Mouse (Mus musculus) G1E (cell line): ENCODE data around the gene Gpr12.
"Not testable (repeated sequence)": the region's sequence is repeated elsewhere in the genome, so short reads cannot be mapped to it uniquely, and the experiment has no call there.

Experiments
- CTCF ChIP-seq: IDR thresholded peaks from 2 replicates; pipeline ENCODE4 v1.5.1; 2012; ENCODE audit warnings: low read depth, low read length, inconsistent platforms, mixed read lengths
- GATA1 ChIP-seq: IDR thresholded peaks from 2 replicates; pipeline ENCODE4 v1.6.1; 2012; ENCODE audit warnings: borderline replicate concordance, low read length, inconsistent platforms, mixed read lengths
- GATA2 ChIP-seq: IDR thresholded peaks from 2 replicates; pipeline ENCODE4 v1.6.1; 2012; ENCODE audit warnings: low read depth, low read length, inconsistent platforms, borderline replicate concordance
- POLR2AphosphoS5 ChIP-seq: IDR thresholded peaks from 2 replicates; pipeline ENCODE4 v1.6.1; 2012; ENCODE audit warnings: low read depth, low read length, inconsistent platforms; ENCODE audit not compliant: insufficient replicate concordance

DNA sequence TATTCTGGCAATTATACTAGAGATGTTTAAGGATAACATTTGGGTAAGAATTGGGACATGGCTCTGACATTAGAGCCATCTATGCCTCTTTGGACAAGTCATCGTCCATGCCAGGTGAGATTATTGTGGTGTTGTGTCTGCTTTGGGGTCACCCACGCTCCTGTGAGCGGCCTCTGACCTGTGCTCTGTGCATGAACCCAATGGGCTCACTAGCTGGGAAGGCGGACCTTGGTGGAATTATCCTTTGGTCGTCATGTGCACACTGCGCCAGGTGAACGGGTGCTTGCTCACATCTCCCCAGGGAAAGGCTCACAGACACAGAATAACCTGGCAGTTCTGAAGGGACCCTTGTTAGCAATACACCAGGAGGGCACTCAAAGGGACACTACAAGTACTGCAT lies 14.2 kb upstream of the Gpr12 start:
- not testable (repeated sequence) for TF ChIP-seq CTCF, GATA2, GATA1, POLR2AphosphoS5
